Mouse (Mus musculus) CH12.LX (cell line): ENCODE results near the gene Ttc16. TPM values are rescaled to one million over a fixed set of nuclear protein-coding genes. Genes with fewer than 3 reads are reported as not detected.

Experiments used
- DNase-seq: peaks from one replicate; pipeline ENCODE4 v3.0.0-alpha.2; 2013; ENCODE audit errors: extremely low read depth
- H3K27ac ChIP-seq: 2 replicates; pipeline ENCODE4 v1.5.1; 2012; ENCODE audit warnings: low read depth, mild to moderate bottlenecking, control low read depth, moderate library complexity; ENCODE audit not compliant: insufficient read depth
- H3K27me3 ChIP-seq: replicated peaks from 2 replicates; pipeline ENCODE3; 2012; ENCODE audit warnings: inconsistent platforms
- H3K36me3 ChIP-seq, 2 experiments: replicated peaks in 1 of 2; 2 replicates each; pipeline versions ENCODE3 to v1.6.1; 2012; ENCODE audit warnings: inconsistent platforms in 1 of 2, low read length in 1 of 2, mild to moderate bottlenecking in 1 of 2, mixed read lengths in 1 of 2, moderate library complexity in 1 of 2; ENCODE audit not compliant: control insufficient read depth in 1 of 2, insufficient read depth in 1 of 2
- H3K4me1 ChIP-seq, 2 experiments: 2 replicates each; pipeline ENCODE4 v1.6.1; 2012; ENCODE audit warnings: inconsistent platforms in 1 of 2, moderate library complexity in 1 of 2; ENCODE audit not compliant: insufficient read depth in 2 of 2, control insufficient read depth in 1 of 2
- H3K4me2 ChIP-seq: 2 replicates; pipeline ENCODE4 v1.6.1; 2012; ENCODE audit warnings: low read depth, mild to moderate bottlenecking, control low read depth; ENCODE audit not compliant: poor library complexity, insufficient read depth, severe bottlenecking
- H3K4me3 ChIP-seq, 3 experiments: fragments of 150-350 bp in 1 of 3; sonication (generic) in 1 of 3; replicated peaks in 1 of 3; 2 replicates each; pipeline versions ENCODE3 to v1.5.1; 2011 to 2012; ENCODE audit warnings: low read depth in 2 of 3, low read length in 2 of 3, mild to moderate bottlenecking in 2 of 3, moderate library complexity in 2 of 3, control low read depth in 1 of 3, improper control_type of control experiment in 1 of 3, inconsistent platforms in 1 of 3, mixed read lengths in 1 of 3; ENCODE audit not compliant: poor library complexity in 1 of 3
- H3K79me2 ChIP-seq: replicated peaks from 2 replicates; pipeline ENCODE4 v1.6.1; 2012; ENCODE audit warnings: mild to moderate bottlenecking, moderate library complexity; ENCODE audit not compliant: control insufficient read depth, poor library complexity, insufficient read depth, severe bottlenecking; ENCODE audit errors: extremely low read depth
- H3K9ac ChIP-seq: 2 replicates; pipeline ENCODE4 v1.6.1; 2012; ENCODE audit warnings: low read depth, mild to moderate bottlenecking, control low read depth, moderate library complexity; ENCODE audit not compliant: insufficient read depth
- H3K9me3 ChIP-seq: replicated peaks from 2 replicates; pipeline ENCODE3; 2012; ENCODE audit warnings: low read length, inconsistent platforms, mixed read lengths
- CHD2 ChIP-seq: IDR thresholded peaks from 2 replicates; pipeline ENCODE4 v1.6.1; 2011; ENCODE audit warnings: low read length, improper control_type of control experiment
- E2F4 ChIP-seq: IDR thresholded peaks from 2 replicates; pipeline ENCODE4 v1.6.1; 2011; ENCODE audit warnings: low read depth, low read length, improper control_type of control experiment; ENCODE audit not compliant: insufficient replicate concordance
- EP300 ChIP-seq: IDR thresholded peaks from 2 replicates; pipeline ENCODE4 v1.6.1; 2011; ENCODE audit warnings: low read length, improper control_type of control experiment
- ETS1 ChIP-seq: conservative IDR thresholded peaks from 2 replicates; pipeline ENCODE4 v1.6.1; 2012; ENCODE audit warnings: low read depth, mild to moderate bottlenecking, inconsistent platforms, low read length, improper control_type of control experiment, moderate library complexity
- IRF4 ChIP-seq: IDR thresholded peaks from 2 replicates; pipeline ENCODE4 v1.6.1; 2014; ENCODE audit warnings: low read depth, mild to moderate bottlenecking, inconsistent platforms, low read length, improper control_type of control experiment
- KAT2A ChIP-seq: IDR thresholded peaks from 2 replicates; pipeline ENCODE4 v1.6.1; 2012; ENCODE audit warnings: low read length, improper control_type of control experiment, inconsistent platforms; ENCODE audit not compliant: insufficient replicate concordance
- MAFK ChIP-seq: IDR thresholded peaks from 2 replicates; pipeline ENCODE4 v1.6.1; 2011; ENCODE audit warnings: low read length, improper control_type of control experiment; ENCODE audit not compliant: insufficient replicate concordance
- MAZ ChIP-seq: IDR thresholded peaks from 2 replicates; pipeline ENCODE4 v1.6.1; 2012; ENCODE audit warnings: low read depth, mild to moderate bottlenecking, inconsistent platforms, low read length, improper control_type of control experiment, moderate library complexity
- MYC ChIP-seq: IDR thresholded peaks from 2 replicates; pipeline ENCODE4 v1.6.1; 2011; ENCODE audit warnings: low read depth, mild to moderate bottlenecking, improper control_type of control experiment, low read length
- RCOR1 ChIP-seq: conservative IDR thresholded peaks from 2 replicates; pipeline ENCODE4 v1.6.1; 2012; ENCODE audit warnings: low read depth, mild to moderate bottlenecking, inconsistent platforms, low read length, improper control_type of control experiment
- SIN3A ChIP-seq: IDR thresholded peaks from 2 replicates; pipeline ENCODE4 v1.6.1; 2012; ENCODE audit warnings: low read length, improper control_type of control experiment, inconsistent platforms
- USF2 ChIP-seq: conservative IDR thresholded peaks from 2 replicates; pipeline ENCODE4 v1.6.1; 2011; ENCODE audit warnings: low read depth, low read length, improper control_type of control experiment
- dilution Hi-C: fragments of 300-500 bp; cut with MboI; formaldehyde crosslinking; loops from 2 replicates; pipeline ENCODE4 v1.14.3; 2020; ENCODE audit warnings: low sequenced_read_pairs; ENCODE audit not compliant: extremely low pct_unique_long_range_greater_than_20kb, extremely low pct_ligation_motif_present
- in situ Hi-C: fragments of 300-500 bp; cut with MboI; formaldehyde crosslinking; loops from 3 replicates; pipeline ENCODE4 v1.14.3; 2019; ENCODE audit warnings: low sequenced_read_pairs, low pct_ligation_motif_present, low pct_unique_long_range_greater_than_20kb, mixed read lengths
- polyA plus RNA-seq: library from polyadenylated mRNA; unstranded; fragments of >175 nt; gene quantifications from 2 replicates; pipeline ENCODE4 v1.2.1, GENCODE M21; 2012; ENCODE audit warnings: low read depth; ENCODE audit not compliant: insufficient read length
- total RNA-seq, 2 experiments: library from RNA; depleted of rRNA; stranded (reverse); fragments of 300-350 nt in 1 of 2; fragments of >200 nt in 1 of 2; gene quantifications; 2 replicates each; pipeline ENCODE4 v1.2.3; 2012 to 2014

The Ttc16 gene
- total and polyA plus RNA-seq, 3 experiments, result 0.11 to 0.81 (median 0.24) TPM

GRCm38 (mm10) chr2:32711301-32712056, 64.0 kb downstream of the Ttc16 start:
- Histone ChIP-seq H3K4me2 (peak overlapping the region; percentile 81), H3K27ac (peak overlapping the region; percentile 3; the same call in 1 of the 2 replicates), H3K9me3 (peaks cover under 1% of the 10 kb centered on the region), H3K79me2 (peaks cover 52% of the 10 kb centered on the region), H3K4me1 (peaks cover 27 to 48% of the 10 kb centered on the region in 2 experiments), H3K4me3 (peak overlapping the region; percentile 82 to 87 (median 84)), H3K27me3 (no peaks in the 10 kb centered on the region), H3K9ac (peak overlapping the region; percentile 82), H3K36me3 (peaks cover 37 to 47% of the 10 kb centered on the region in 2 experiments)
- dilution Hi-C loops, result no loop called here
- TF ChIP-seq IRF4, result no peak
- 0 out of 2 replicates have a peak, but pooled peaks have one; percentile 9 for TF ChIP-seq SIN3A
- DNase-seq, result no peak
- in situ Hi-C loops, result loop anchor here (5.0 kb wide), 1 partner anchor 46 kb away; the partner anchor contains the start of gene Tor2a

DNA sequence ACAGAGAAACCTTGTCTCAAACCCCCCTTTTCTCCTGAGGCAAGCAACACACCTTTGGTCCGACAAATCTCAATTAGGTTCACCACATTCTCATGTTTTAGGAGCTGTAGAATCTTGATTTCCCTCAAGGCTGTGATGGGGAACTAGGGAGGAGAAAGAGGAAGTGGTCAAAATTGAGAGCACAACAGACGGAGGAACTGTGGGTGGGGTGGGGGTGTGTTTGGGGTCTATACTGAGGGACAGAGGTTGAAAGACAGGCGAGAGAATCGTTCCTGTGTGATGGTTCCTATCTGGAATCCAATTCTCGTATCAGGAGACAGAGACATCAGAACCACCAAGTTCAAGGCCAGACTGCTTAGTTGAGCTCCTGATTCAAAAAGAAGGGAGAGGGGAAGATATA, 65.0 kb downstream of the Ttc16 start:
- Histone ChIP-seq H3K79me2 (peaks cover 52% of the 10 kb centered on the region), H3K9me3 (no peaks in the 10 kb centered on the region), H3K4me3 (no peak overlapping the region), H3K4me1 (peaks cover 27 to 47% of the 10 kb centered on the region in 2 experiments), H3K36me3 (peaks cover 47 to 57% of the 10 kb centered on the region in 2 experiments), H3K27ac (peak overlapping the region; percentile 37; the same call in 1 of the 2 replicates), H3K9ac (no peak overlapping the region), H3K4me2 (peak overlapping the region; percentile 81; the same call in 1 of the 2 replicates), H3K27me3 (no peaks in the 10 kb centered on the region)
- TF ChIP-seq MAFK (no peak), MYC (no peak), RCOR1 (no peak), EP300 (peak; percentile 62), IRF4 (0 out of 2 replicates have a peak, but pooled peaks have one; percentile 48), E2F4 (no peak), CHD2 (no peak), USF2 (no peak), SIN3A (peak; percentile 72), ETS1 (0 out of 2 replicates have a peak, but pooled peaks have one; percentile 18), MAZ (no peak), KAT2A (no peak)
- dilution Hi-C loops, result no loop called here
- peak; percentile 49 for DNase-seq
- in situ Hi-C loops, result loop anchor here (5.0 kb wide), 1 partner anchor 47 kb away; the partner anchor contains the start of gene Tor2a
